Mouse (Mus musculus): ENCODE measurements around the gene Gria1. TPM values are rescaled to one million over a fixed set of nuclear protein-coding genes. Genes with fewer than 3 reads are reported as not detected.

The Gria1 gene
- polyA plus RNA-seq, 1 experiment: 0.21 TPM

DNA sequence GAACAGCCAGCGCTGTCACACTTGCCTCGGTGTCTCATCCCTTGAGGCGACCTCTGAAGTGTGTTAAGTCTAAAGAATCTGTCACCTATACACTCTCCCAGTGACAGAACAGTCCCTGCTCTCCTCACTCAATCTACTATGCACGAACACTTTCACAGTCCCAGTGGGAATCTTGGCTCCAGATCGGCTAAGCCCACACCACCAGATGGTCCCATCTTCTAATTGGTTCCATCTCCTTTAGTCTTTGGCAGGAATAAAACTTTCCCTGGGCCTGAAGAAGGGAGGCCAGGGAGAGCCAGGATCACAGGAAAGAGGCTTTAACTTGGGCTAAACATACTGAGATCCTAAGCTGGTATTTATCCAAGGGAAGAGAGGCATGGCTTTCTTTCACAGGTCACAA is 19.3 kb downstream of the Gria1 start:
- Histone ChIP-seq H3K27me3 (ENCODE audit: control insufficient read depth, insufficient read depth, insufficient read length) (no peaks in the 10 kb centered on the region), H3ac (ENCODE audit: control insufficient read depth, insufficient read length, low read depth) (no peak overlapping the region), H3K4me3 (ENCODE audit: insufficient read depth, poor library complexity, severe bottlenecking) (no peak overlapping the region), H3K79me2 (ENCODE audit: control insufficient read depth, insufficient read depth) (no peaks in the 10 kb centered on the region), H3K36me3 (ENCODE audit: control insufficient read depth, insufficient read depth) (no peaks in the 10 kb centered on the region), H3K79me3 (ENCODE audit: low read depth) (no peaks in the 10 kb centered on the region)
- no peak for TF ChIP-seq CEBPB (IDR thresholded peaks at IDR 0.05; ENCODE audit: low read depth)
- TF ChIP-seq MYOG (IDR thresholded peaks at IDR 0.05; ENCODE audit: control insufficient read depth, extremely low read depth, insufficient read length): no peak
- no peak for TF ChIP-seq USF1 (IDR thresholded peaks at IDR 0.05; ENCODE audit: low read depth)
- no peak for TF ChIP-seq CTCF (IDR thresholded peaks at IDR 0.05; ENCODE audit: control insufficient read depth, insufficient read depth, insufficient read length)
- no peak for TF ChIP-seq MYOD1 (IDR thresholded peaks at IDR 0.05; ENCODE audit: control insufficient read depth, insufficient read length, low read depth)
- TF ChIP-seq FOSL1 (IDR thresholded peaks at IDR 0.05; ENCODE audit: insufficient read depth, low read length, poor library complexity, severe bottlenecking): no peak
- no peak for TF ChIP-seq MAX (IDR thresholded peaks at IDR 0.05)

DNA sequence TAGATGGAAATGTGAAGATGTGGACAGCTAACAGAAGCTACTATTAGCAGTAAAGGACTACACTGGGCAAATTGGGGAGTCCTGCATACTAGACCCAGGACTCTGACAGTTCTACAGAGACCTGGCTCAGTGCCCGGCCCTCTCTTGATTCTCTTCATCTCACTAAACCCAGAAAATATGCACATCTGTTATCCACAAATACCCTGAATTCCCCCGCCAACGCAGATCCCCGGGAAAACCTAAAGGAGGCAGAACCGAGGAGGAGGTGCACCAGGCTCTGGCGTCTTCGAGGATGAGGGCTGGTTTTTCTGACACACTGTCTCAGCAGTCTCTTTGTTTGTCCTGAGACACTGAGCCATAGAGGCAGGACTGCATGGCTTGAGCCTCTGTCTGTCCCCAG is 27.6 kb downstream of the Gria1 start:
- Histone ChIP-seq H3K36me3 (ENCODE audit: control insufficient read depth, insufficient read depth) (no peaks in the 10 kb centered on the region), H3K79me3 (ENCODE audit: low read depth) (no peaks in the 10 kb centered on the region), H3ac (ENCODE audit: control insufficient read depth, insufficient read length, low read depth) (no peak overlapping the region), H3K4me3 (ENCODE audit: insufficient read depth, poor library complexity, severe bottlenecking) (no peak overlapping the region), H3K27me3 (ENCODE audit: control insufficient read depth, insufficient read depth, insufficient read length) (no peaks in the 10 kb centered on the region), H3K79me2 (ENCODE audit: control insufficient read depth, insufficient read depth) (no peaks in the 10 kb centered on the region)
- no peak for TF ChIP-seq CTCF (IDR thresholded peaks at IDR 0.05; ENCODE audit: control insufficient read depth, insufficient read depth, insufficient read length)
- no peak for TF ChIP-seq USF1 (IDR thresholded peaks at IDR 0.05; ENCODE audit: low read depth)
- TF ChIP-seq MYOG (IDR thresholded peaks at IDR 0.05; ENCODE audit: control insufficient read depth, extremely low read depth, insufficient read length): no peak
- TF ChIP-seq MAX (IDR thresholded peaks at IDR 0.05): no peak
- no peak for TF ChIP-seq FOSL1 (IDR thresholded peaks at IDR 0.05; ENCODE audit: insufficient read depth, low read length, poor library complexity, severe bottlenecking)
- no peak for TF ChIP-seq MYOD1 (IDR thresholded peaks at IDR 0.05; ENCODE audit: control insufficient read depth, insufficient read length, low read depth)
- no peak for TF ChIP-seq CEBPB (IDR thresholded peaks at IDR 0.05; ENCODE audit: low read depth)

DNA sequence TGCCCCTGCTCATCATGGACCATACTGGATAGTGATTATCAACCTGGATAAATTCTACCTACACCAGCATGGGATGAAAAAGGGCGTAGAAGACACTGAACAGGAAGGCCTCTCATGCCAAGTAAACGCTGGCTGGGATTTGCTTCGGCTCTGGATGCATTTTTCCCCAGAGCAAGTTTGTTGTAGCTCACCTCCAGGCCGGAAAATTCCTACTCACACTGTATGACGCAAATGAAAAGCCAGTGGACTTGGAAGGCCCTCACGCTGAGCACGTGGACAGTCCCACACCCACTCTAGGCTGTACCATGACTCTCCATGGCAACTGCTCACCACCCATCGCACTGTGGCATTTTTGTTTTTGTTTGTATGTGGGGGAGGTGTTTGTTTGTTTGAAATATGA is 28.1 kb downstream of the Gria1 start:
- no peaks in the 10 kb centered on the region for H3K79me2 ChIP-seq (ENCODE audit: control insufficient read depth, insufficient read depth)
- no peaks in the 10 kb centered on the region for H3K27me3 ChIP-seq (ENCODE audit: control insufficient read depth, insufficient read depth, insufficient read length)
- H3K36me3 ChIP-seq (ENCODE audit: control insufficient read depth, insufficient read depth): no peaks in the 10 kb centered on the region
- H3ac ChIP-seq (ENCODE audit: control insufficient read depth, insufficient read length, low read depth): no peak overlapping the region
- H3K79me3 ChIP-seq (ENCODE audit: low read depth): no peaks in the 10 kb centered on the region
- no peak overlapping the region for H3K4me3 ChIP-seq (ENCODE audit: insufficient read depth, poor library complexity, severe bottlenecking)
- TF ChIP-seq MYOD1 (IDR thresholded peaks at IDR 0.05; ENCODE audit: control insufficient read depth, insufficient read length, low read depth) (no peak), CEBPB (IDR thresholded peaks at IDR 0.05; ENCODE audit: low read depth) (no peak), FOSL1 (IDR thresholded peaks at IDR 0.05; ENCODE audit: insufficient read depth, low read length, poor library complexity, severe bottlenecking) (no peak), MAX (IDR thresholded peaks at IDR 0.05) (no peak), CTCF (IDR thresholded peaks at IDR 0.05; ENCODE audit: control insufficient read depth, insufficient read depth, insufficient read length) (no peak), MYOG (IDR thresholded peaks at IDR 0.05; ENCODE audit: control insufficient read depth, extremely low read depth, insufficient read length) (no peak), USF1 (IDR thresholded peaks at IDR 0.05; ENCODE audit: low read depth) (no peak)

DNA sequence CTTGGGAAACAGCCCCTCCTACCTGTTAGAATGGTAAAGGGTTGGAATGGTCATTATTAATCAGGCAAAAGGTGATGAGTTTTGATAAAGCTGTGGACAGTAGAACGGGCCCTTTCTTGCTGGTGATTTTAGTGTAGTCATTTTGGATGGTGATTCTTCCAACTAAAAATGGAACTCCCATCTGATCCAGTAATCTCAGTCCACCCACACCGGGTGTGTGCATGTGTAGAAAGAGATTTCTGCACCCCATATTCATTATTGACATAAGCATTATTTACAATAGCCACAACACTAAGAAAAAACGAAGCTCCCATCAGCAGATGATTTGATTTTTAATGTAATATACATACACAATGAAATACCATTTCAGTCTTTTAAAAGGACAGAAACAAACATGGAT is 30.9 kb downstream of the Gria1 start:
- TF ChIP-seq CEBPB (IDR thresholded peaks at IDR 0.05; ENCODE audit: low read depth) (no peak), MYOD1 (IDR thresholded peaks at IDR 0.05; ENCODE audit: control insufficient read depth, insufficient read length, low read depth) (no peak), MAX (IDR thresholded peaks at IDR 0.05) (no peak), USF1 (IDR thresholded peaks at IDR 0.05; ENCODE audit: low read depth) (no peak)
- H3K27me3 ChIP-seq (ENCODE audit: control insufficient read depth, insufficient read depth, insufficient read length): no peaks in the 10 kb centered on the region
- no peaks in the 10 kb centered on the region for H3K36me3 ChIP-seq (ENCODE audit: control insufficient read depth, insufficient read depth)
- H3K4me3 ChIP-seq (ENCODE audit: insufficient read depth, poor library complexity, severe bottlenecking): no peak overlapping the region
- H3K79me2 ChIP-seq (ENCODE audit: control insufficient read depth, insufficient read depth): no peaks in the 10 kb centered on the region
- no peaks in the 10 kb centered on the region for H3K79me3 ChIP-seq (ENCODE audit: low read depth)
- H3ac ChIP-seq (ENCODE audit: control insufficient read depth, insufficient read length, low read depth): no peak overlapping the region

DNA sequence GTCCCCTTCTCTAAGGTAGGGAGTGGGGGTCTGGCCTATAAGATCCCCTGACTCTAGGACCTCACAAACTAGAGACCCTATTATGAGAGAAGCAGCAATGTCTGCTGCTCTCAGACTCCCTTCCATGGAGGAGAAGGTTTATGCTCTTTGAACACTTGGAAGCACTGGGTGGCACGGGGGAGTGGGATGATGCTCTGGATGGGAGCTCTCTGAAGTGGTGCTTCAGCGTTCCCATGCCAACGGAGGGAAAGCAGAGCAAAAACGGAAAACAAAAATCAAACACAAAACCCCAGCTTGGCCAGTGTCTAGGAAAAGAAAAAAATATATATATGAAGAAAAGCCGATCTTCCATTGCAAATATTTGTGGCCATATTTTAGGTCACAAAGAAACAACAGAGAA is 33.0 kb downstream of the Gria1 start:
- H3K4me3 ChIP-seq (ENCODE audit: insufficient read depth, poor library complexity, severe bottlenecking): no peak overlapping the region
- no peaks in the 10 kb centered on the region for H3K36me3 ChIP-seq (ENCODE audit: control insufficient read depth, insufficient read depth)
- no peaks in the 10 kb centered on the region for H3K27me3 ChIP-seq (ENCODE audit: control insufficient read depth, insufficient read depth, insufficient read length)
- no peak overlapping the region for H3ac ChIP-seq (ENCODE audit: control insufficient read depth, insufficient read length, low read depth)
- H3K79me3 ChIP-seq (ENCODE audit: low read depth): no peaks in the 10 kb centered on the region
- H3K79me2 ChIP-seq (ENCODE audit: control insufficient read depth, insufficient read depth): no peaks in the 10 kb centered on the region
- TF ChIP-seq MAX (IDR thresholded peaks at IDR 0.05) (no peak), CEBPB (IDR thresholded peaks at IDR 0.05; ENCODE audit: low read depth) (no peak), MYOD1 (IDR thresholded peaks at IDR 0.05; ENCODE audit: control insufficient read depth, insufficient read length, low read depth) (no peak), USF1 (IDR thresholded peaks at IDR 0.05; ENCODE audit: low read depth) (no peak), FOSL1 (IDR thresholded peaks at IDR 0.05; ENCODE audit: insufficient read depth, low read length, poor library complexity, severe bottlenecking) (no peak), MYOG (IDR thresholded peaks at IDR 0.05; ENCODE audit: control insufficient read depth, extremely low read depth, insufficient read length) (no peak), CTCF (IDR thresholded peaks at IDR 0.05; ENCODE audit: control insufficient read depth, insufficient read depth, insufficient read length) (no peak)
